Mouse (Mus musculus) CH12.LX (cell line): Measurements from ENCODE around the gene Cep63. TPM values are rescaled to one million over a fixed set of nuclear protein-coding genes. Genes with fewer than 3 reads are reported as not detected.

Experiments used
- DNase-seq: peaks from one replicate; pipeline ENCODE4 v3.0.0-alpha.2; 2013; ENCODE audit errors: extremely low read depth
- H3K27ac ChIP-seq: 2 replicates; pipeline ENCODE4 v1.5.1; 2012; ENCODE audit warnings: low read depth, mild to moderate bottlenecking, control low read depth, moderate library complexity; ENCODE audit not compliant: insufficient read depth
- H3K27me3 ChIP-seq: replicated peaks from 2 replicates; pipeline ENCODE3; 2012; ENCODE audit warnings: inconsistent platforms
- H3K36me3 ChIP-seq, 2 experiments: replicated peaks in 1 of 2; 2 replicates each; pipeline versions ENCODE3 to v1.6.1; 2012; ENCODE audit warnings: inconsistent platforms in 1 of 2, low read length in 1 of 2, mild to moderate bottlenecking in 1 of 2, mixed read lengths in 1 of 2, moderate library complexity in 1 of 2; ENCODE audit not compliant: control insufficient read depth in 1 of 2, insufficient read depth in 1 of 2
- H3K4me1 ChIP-seq, 2 experiments: 2 replicates each; pipeline ENCODE4 v1.6.1; 2012; ENCODE audit warnings: inconsistent platforms in 1 of 2, moderate library complexity in 1 of 2; ENCODE audit not compliant: insufficient read depth in 2 of 2, control insufficient read depth in 1 of 2
- H3K4me2 ChIP-seq: 2 replicates; pipeline ENCODE4 v1.6.1; 2012; ENCODE audit warnings: low read depth, mild to moderate bottlenecking, control low read depth; ENCODE audit not compliant: poor library complexity, insufficient read depth, severe bottlenecking
- H3K4me3 ChIP-seq, 3 experiments: fragments of 150-350 bp in 1 of 3; sonication (generic) in 1 of 3; replicated peaks in 1 of 3; 2 replicates each; pipeline versions ENCODE3 to v1.5.1; 2011 to 2012; ENCODE audit warnings: low read depth in 2 of 3, low read length in 2 of 3, mild to moderate bottlenecking in 2 of 3, moderate library complexity in 2 of 3, control low read depth in 1 of 3, improper control_type of control experiment in 1 of 3, inconsistent platforms in 1 of 3, mixed read lengths in 1 of 3; ENCODE audit not compliant: poor library complexity in 1 of 3
- H3K79me2 ChIP-seq: replicated peaks from 2 replicates; pipeline ENCODE4 v1.6.1; 2012; ENCODE audit warnings: mild to moderate bottlenecking, moderate library complexity; ENCODE audit not compliant: control insufficient read depth, poor library complexity, insufficient read depth, severe bottlenecking; ENCODE audit errors: extremely low read depth
- H3K9ac ChIP-seq: 2 replicates; pipeline ENCODE4 v1.6.1; 2012; ENCODE audit warnings: low read depth, mild to moderate bottlenecking, control low read depth, moderate library complexity; ENCODE audit not compliant: insufficient read depth
- H3K9me3 ChIP-seq: replicated peaks from 2 replicates; pipeline ENCODE3; 2012; ENCODE audit warnings: low read length, inconsistent platforms, mixed read lengths
- BHLHE40 ChIP-seq: IDR thresholded peaks from 2 replicates; pipeline ENCODE4 v1.6.1; 2011; ENCODE audit warnings: mild to moderate bottlenecking, low read depth, low read length, improper control_type of control experiment
- CHD1 ChIP-seq: IDR thresholded peaks from 2 replicates; pipeline ENCODE4 v1.6.1; 2012; ENCODE audit warnings: low read depth, low read length, improper control_type of control experiment, inconsistent platforms
- CHD2 ChIP-seq: IDR thresholded peaks from 2 replicates; pipeline ENCODE4 v1.6.1; 2011; ENCODE audit warnings: low read length, improper control_type of control experiment
- CTCF ChIP-seq, 2 experiments: IDR thresholded peaks in 1 of 2; conservative IDR thresholded peaks in 1 of 2; 2 replicates each; pipeline ENCODE4 v1.5.1; 2011 to 2012; ENCODE audit warnings: low read depth in 2 of 2, low read length in 2 of 2, improper control_type of control experiment in 1 of 2, inconsistent platforms in 1 of 2, mild to moderate bottlenecking in 1 of 2, moderate library complexity in 1 of 2
- HCFC1 ChIP-seq: IDR thresholded peaks from 2 replicates; pipeline ENCODE4 v1.6.1; 2012; ENCODE audit warnings: low read depth, mild to moderate bottlenecking, inconsistent platforms, low read length, improper control_type of control experiment
- IRF4 ChIP-seq: IDR thresholded peaks from 2 replicates; pipeline ENCODE4 v1.6.1; 2014; ENCODE audit warnings: low read depth, mild to moderate bottlenecking, inconsistent platforms, low read length, improper control_type of control experiment
- JUN ChIP-seq: IDR thresholded peaks from 2 replicates; pipeline ENCODE4 v1.6.1; 2011; ENCODE audit warnings: low read depth, mild to moderate bottlenecking, low read length, improper control_type of control experiment, moderate library complexity; ENCODE audit not compliant: insufficient read depth
- MAX ChIP-seq: IDR thresholded peaks from 2 replicates; pipeline ENCODE4 v1.6.1; 2011; ENCODE audit warnings: low read length, improper control_type of control experiment
- MAZ ChIP-seq: IDR thresholded peaks from 2 replicates; pipeline ENCODE4 v1.6.1; 2012; ENCODE audit warnings: low read depth, mild to moderate bottlenecking, inconsistent platforms, low read length, improper control_type of control experiment, moderate library complexity
- MXI1 ChIP-seq: IDR thresholded peaks from 2 replicates; pipeline ENCODE4 v1.6.1; 2011; ENCODE audit warnings: mild to moderate bottlenecking, low read depth, low read length, improper control_type of control experiment
- MYC ChIP-seq: IDR thresholded peaks from 2 replicates; pipeline ENCODE4 v1.6.1; 2011; ENCODE audit warnings: low read depth, mild to moderate bottlenecking, improper control_type of control experiment, low read length
- NRF1 ChIP-seq: IDR thresholded peaks from 2 replicates; pipeline ENCODE4 v1.6.1; 2014; ENCODE audit warnings: low read depth, mild to moderate bottlenecking, inconsistent platforms, low read length, improper control_type of control experiment, moderate library complexity
- PAX5 ChIP-seq: IDR thresholded peaks from 2 replicates; pipeline ENCODE4 v1.6.1; 2012; ENCODE audit warnings: low read length, inconsistent platforms, mixed read lengths
- POLR2AphosphoS2 ChIP-seq: IDR thresholded peaks from 2 replicates; pipeline ENCODE4 v1.6.1; 2011; ENCODE audit warnings: low read depth, low read length, improper control_type of control experiment
- RAD21 ChIP-seq: IDR thresholded peaks from 2 replicates; pipeline ENCODE4 v1.6.1; 2011; ENCODE audit warnings: low read depth, mild to moderate bottlenecking, low read length, improper control_type of control experiment, moderate library complexity
- SIN3A ChIP-seq: IDR thresholded peaks from 2 replicates; pipeline ENCODE4 v1.6.1; 2012; ENCODE audit warnings: low read length, improper control_type of control experiment, inconsistent platforms
- SMC3 ChIP-seq: IDR thresholded peaks from 2 replicates; pipeline ENCODE4 v1.6.1; 2011; ENCODE audit warnings: low read depth, low read length, improper control_type of control experiment
- UBTF ChIP-seq: IDR thresholded peaks from 2 replicates; pipeline ENCODE4 v1.6.1; 2012; ENCODE audit warnings: low read depth, mild to moderate bottlenecking, inconsistent platforms, low read length, improper control_type of control experiment, moderate library complexity
- USF1 ChIP-seq: IDR thresholded peaks from 2 replicates; pipeline ENCODE4 v1.6.1; 2014; ENCODE audit warnings: low read depth, mild to moderate bottlenecking, inconsistent platforms, low read length, improper control_type of control experiment
- ZC3H11A ChIP-seq: IDR thresholded peaks from 2 replicates; pipeline ENCODE4 v1.6.1; 2012; ENCODE audit warnings: low read depth, mild to moderate bottlenecking, inconsistent platforms, low read length, improper control_type of control experiment
- ZNF384 ChIP-seq: IDR thresholded peaks from 2 replicates; pipeline ENCODE4 v1.6.1; 2012; ENCODE audit warnings: low read depth, low read length, improper control_type of control experiment, inconsistent platforms
- dilution Hi-C: fragments of 300-500 bp; cut with MboI; formaldehyde crosslinking; loops from 2 replicates; pipeline ENCODE4 v1.14.3; 2020; ENCODE audit warnings: low sequenced_read_pairs; ENCODE audit not compliant: extremely low pct_unique_long_range_greater_than_20kb, extremely low pct_ligation_motif_present
- in situ Hi-C: fragments of 300-500 bp; cut with MboI; formaldehyde crosslinking; loops from 3 replicates; pipeline ENCODE4 v1.14.3; 2019; ENCODE audit warnings: low sequenced_read_pairs, low pct_ligation_motif_present, low pct_unique_long_range_greater_than_20kb, mixed read lengths
- polyA plus RNA-seq: library from polyadenylated mRNA; unstranded; fragments of >175 nt; gene quantifications from 2 replicates; pipeline ENCODE4 v1.2.1, GENCODE M21; 2012; ENCODE audit warnings: low read depth; ENCODE audit not compliant: insufficient read length
- total RNA-seq, 2 experiments: library from RNA; depleted of rRNA; stranded (reverse); fragments of 300-350 nt in 1 of 2; fragments of >200 nt in 1 of 2; gene quantifications; 2 replicates each; pipeline ENCODE4 v1.2.3; 2012 to 2014

Gene Cep63
- total and polyA plus RNA-seq, 3 experiments, result 18.7 to 45.6 (median 27.3) TPM

- Histone ChIP-seq H3K4me1 (peaks cover 2 to 12% of the 10 kb centered on the region in 2 experiments; a peak in 2 of 4 replicates), H3K4me2 (no peak overlapping the region), H3K27ac (no peak overlapping the region), H3K4me3 (no peak overlapping the region), H3K36me3 (peaks cover 0 to 37% of the 10 kb centered on the region in 2 experiments), H3K9me3 (no peaks in the 10 kb centered on the region), H3K79me2 (no peaks in the 10 kb centered on the region), H3K27me3 (no peaks in the 10 kb centered on the region), H3K9ac (no peak overlapping the region)
- no peak for TF ChIP-seq SMC3
- TF ChIP-seq HCFC1, result no peak
- TF ChIP-seq BHLHE40, result no peak
- no peak for TF ChIP-seq MAX
- TF ChIP-seq MXI1, result no peak
- no peak for TF ChIP-seq JUN
- no peak for TF ChIP-seq MAZ
- no peak for TF ChIP-seq CHD2
- TF ChIP-seq CHD1, result no peak
- TF ChIP-seq UBTF, result no peak
- TF ChIP-seq CTCF (conservative IDR thresholded peaks at IDR 0.05 in 1 of 2, IDR thresholded peaks at IDR 0.05 in 1 of 2; ENCODE audit: low read depth in 2 of 2, low read length in 2 of 2), result no peak
- no peak for TF ChIP-seq ZNF384
- no peak for TF ChIP-seq POLR2AphosphoS2
- no peak for TF ChIP-seq NRF1
- no peak for TF ChIP-seq SIN3A
- no peak for TF ChIP-seq USF1
- TF ChIP-seq MYC, result no peak
- no peak for TF ChIP-seq PAX5
- TF ChIP-seq IRF4, result no peak
- DNase-seq, result no peak
- dilution Hi-C loops, result no loop called here
- in situ Hi-C loops, result loop anchor here (10.0 kb wide), 1 partner anchor 240 kb away; no protein-coding TSS in a partner anchor
Measured at GRCm38 (mm10) chr9:102634453-102634852, 8.1 kb upstream of the Cep63 start.

GRCm38 (mm10) chr9:102632923-102633537, 6.7 kb upstream of the Cep63 start:
- Histone ChIP-seq H3K27me3 (no peaks in the 10 kb centered on the region), H3K9me3 (no peaks in the 10 kb centered on the region), H3K79me2 (no peaks in the 10 kb centered on the region), H3K27ac (no peak overlapping the region), H3K36me3 (peaks cover 0 to 42% of the 10 kb centered on the region in 2 experiments), H3K4me3 (no peak overlapping the region), H3K4me2 (no peak overlapping the region), H3K4me1 (peaks cover 2 to 23% of the 10 kb centered on the region in 2 experiments; a peak in 2 of 4 replicates), H3K9ac (no peak overlapping the region)
- peak; percentile 73 for DNase-seq
- TF ChIP-seq RAD21, result peak; percentile 49
- no peak for TF ChIP-seq ZC3H11A
- TF ChIP-seq CTCF (conservative IDR thresholded peaks at IDR 0.05 in 1 of 2, IDR thresholded peaks at IDR 0.05 in 1 of 2; ENCODE audit: low read depth in 2 of 2, low read length in 2 of 2), result peak; percentile 82 to 88
- 0 out of 2 replicates have a peak, but pooled peaks have one; percentile 44 for TF ChIP-seq MYC
- TF ChIP-seq SMC3, result peak; percentile 55
- in situ Hi-C loops (loop anchor here (10.0 kb wide), 1 partner anchor 242 kb away; no protein-coding TSS in a partner anchor), dilution Hi-C loops (no loop called here)
